Mouse (Mus musculus) gastrocnemius, postnatal 4 days (tissue): ENCODE results near the gene Ccdc40. TPM values are rescaled to one million over a fixed set of nuclear protein-coding genes. Genes with fewer than 3 reads are reported as not detected.
"Not testable (repeated sequence)": the region's sequence is repeated elsewhere in the genome, so short reads cannot be mapped to it uniquely, and the experiment has no call there.

Experiments used
- DNase-seq, 2 experiments: peaks; one replicate each; pipeline ENCODE4 v3.0.0; 2021 to 2022; ENCODE audit warnings: low spot score in 2 of 2, mixed read lengths in 2 of 2
- total RNA-seq, 2 experiments: library from RNA; stranded (reverse); gene quantifications; 2 replicates each; pipeline ENCODE4 v1.2.3; 2021

The Ccdc40 gene
- total RNA-seq, 2 experiments from 2014 or later = 0.12 to 0.16 TPM

GRCm38 (mm10) chr11:119273186-119273930 is 45.0 kb downstream of the Ccdc40 start:
- DNase-seq = no peak

DNA sequence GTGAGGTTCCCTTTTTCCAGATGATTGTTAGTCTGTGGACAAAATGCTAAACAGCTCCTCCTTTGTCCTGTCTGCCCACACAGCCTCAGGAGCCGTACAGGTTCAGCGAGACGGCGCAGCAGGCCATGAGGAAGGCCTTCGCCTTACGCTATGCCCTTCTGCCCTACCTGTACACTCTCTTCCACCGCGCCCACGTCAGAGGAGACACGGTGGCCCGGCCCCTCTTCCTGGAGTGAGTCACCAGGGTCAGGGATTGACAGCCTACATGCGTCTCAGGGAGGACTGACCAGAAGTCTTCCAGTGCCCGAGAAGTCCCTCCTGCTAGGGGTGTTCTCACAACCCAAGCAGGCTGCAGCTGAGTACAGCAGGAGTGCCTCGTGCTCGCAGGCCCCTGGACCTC is 52.7 kb downstream of the Ccdc40 start:
- DNase-seq = no peak

DNA sequence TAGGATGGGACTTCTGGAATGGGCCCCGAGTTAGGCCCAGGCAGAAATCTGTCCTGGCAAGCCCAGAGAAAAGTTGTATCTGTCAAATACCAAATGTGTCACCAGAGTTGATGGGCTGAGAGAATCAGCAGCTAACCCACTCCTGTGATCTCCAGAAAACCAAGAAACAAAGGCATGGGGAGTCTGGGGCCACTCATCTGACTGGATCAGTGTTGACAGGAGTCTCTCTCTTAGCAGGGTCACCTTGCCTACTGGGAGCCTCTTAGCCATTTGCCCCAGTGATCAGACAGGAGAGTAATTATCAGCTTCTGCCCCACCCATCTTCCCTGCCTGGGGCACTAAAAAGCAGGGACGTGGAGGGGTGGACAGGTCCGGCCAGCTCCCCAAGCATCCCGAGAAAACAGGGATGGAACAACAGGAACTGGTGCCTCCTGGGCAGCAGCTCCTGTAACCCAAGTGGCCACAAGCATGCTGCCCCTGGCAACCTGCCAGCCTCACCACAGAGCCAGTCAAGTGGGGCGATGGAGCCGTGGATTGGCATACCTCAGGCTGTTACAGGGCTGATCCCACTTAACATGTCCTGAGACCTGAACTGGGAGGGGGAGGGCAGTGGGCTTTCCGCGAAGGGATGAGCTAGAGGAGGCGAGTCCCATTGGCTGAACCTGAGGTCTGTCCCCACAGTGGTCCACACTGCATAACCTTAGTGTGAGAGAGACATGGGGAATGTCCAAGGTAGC is 57.6 kb downstream of the Ccdc40 start:
- no peak for DNase-seq

GRCm38 (mm10) chr11:119287207-119287992 is 59.0 kb downstream of the Ccdc40 start:
- DNase-seq = no peak

GRCm38 (mm10) chr11:119292861-119293260 is 64.5 kb downstream of the Ccdc40 start:
- not testable (repeated sequence) for DNase-seq

DNA sequence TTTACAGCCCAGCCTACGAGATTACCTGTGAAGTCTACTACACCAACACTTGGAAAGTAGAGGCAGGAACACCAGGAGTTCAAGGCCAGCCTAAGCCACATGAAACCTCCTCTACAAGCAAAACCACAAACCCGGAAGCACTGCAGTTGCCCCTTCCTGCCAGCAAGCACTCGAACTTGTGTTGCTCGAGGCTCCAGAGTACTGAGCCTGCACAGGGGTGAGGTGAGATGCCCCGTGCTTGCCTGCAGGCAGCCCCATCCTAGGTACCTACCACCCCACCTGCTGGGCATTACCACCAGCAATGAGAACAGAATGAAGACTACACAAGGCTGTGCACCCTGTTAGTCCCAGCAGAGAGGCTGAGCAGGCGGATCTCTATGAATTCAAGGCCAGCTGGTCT is 69.6 kb downstream of the Ccdc40 start:
- DNase-seq = no peak

GRCm38 (mm10) chr11:119298917-119299316 is 70.5 kb downstream of the Ccdc40 start:
- no peak for DNase-seq

DNA sequence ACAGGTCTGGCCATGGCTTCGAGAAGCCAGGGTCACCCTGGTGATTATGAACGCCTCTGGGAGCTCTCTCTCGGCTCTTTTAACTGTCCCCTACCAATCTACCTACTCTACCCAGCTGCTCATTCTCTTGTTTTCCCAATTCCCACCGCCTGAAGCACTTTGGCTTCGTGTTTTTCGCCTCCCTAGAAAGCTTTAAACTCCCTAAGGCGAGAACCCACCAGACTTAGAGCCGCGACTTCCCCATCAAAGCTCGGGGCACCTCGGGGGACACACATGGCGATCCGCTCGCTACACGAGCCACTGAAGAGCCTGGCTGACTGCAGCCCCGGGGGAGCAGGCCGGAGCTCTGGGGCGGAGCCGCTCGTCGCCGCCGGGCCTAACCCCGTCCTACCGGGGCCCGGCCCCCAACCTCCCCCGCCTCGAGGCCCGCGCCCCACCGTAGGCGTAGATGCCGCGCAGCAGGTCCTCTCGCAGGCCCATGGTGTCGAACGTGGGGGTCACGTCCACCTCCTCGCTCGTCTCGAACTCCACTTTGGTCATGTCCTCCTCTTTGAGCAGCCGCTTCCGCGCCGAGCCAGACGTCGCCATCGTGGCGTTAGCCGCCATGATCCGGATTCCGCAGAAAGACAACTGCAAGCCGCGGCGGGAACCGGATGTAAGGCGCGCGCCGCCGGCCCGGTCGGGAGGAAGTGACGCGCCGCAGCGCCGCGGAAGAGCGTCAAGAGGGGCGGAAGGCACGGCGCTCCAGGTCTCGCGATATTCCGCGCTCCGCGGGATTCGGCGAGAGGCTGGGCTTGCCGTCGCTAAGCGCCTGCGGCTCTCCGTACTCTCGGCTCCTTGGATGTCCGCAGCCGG is 71.2 kb downstream of the Ccdc40 start, which contains the start of gene Eif4a3:
TSS of gene Eif4a3 (minus strand) at position 699 of the 855 bp plus-strand sequence.
- peak; percentile 97 to 98 for DNase-seq

- DNase-seq = no peak
Measured at GRCm38 (mm10) chr11:119300246-119300935, 72.0 kb downstream of the Ccdc40 start.

GRCm38 (mm10) chr11:119300986-119301385 is 72.6 kb downstream of the Ccdc40 start:
- DNase-seq = no peak

DNA sequence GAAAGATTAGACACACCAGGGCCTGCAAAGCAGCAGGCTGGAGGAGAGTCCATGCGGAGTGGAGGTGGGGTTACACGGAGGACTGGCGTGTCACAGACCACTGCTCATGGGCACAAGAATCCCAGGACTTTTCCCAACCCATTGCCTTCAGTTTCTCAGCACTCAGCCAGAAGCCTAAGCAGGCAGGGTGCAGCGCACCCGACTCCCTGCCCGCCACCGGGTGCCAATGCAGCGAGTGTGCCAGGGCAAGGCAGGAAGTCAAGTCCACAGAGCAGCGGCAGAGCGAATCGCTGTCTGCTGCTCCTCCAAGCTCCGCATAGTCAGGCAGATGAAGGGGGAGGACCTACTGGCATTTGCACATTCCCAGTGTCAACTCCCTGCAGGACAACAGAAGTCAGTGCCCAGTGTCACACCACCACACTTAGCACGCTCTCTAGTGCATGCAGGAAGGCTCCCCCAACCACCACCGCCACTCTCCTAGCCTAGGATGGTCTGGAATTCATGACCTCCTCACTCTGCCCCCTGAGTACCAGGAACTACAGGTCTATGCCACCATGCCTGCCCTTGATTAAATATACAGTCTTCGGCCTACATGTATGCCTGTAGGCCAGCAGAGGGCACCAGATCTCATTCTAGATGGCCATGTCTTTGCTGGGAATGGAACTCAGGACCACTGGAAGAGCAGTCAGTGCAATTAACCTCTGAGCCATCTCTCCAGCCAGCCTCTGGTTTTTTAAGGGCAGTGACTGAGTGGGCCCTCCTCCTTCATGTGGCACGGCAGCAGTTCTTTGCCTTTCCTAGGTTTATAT is 76.7 kb downstream of the Ccdc40 start:
- peak in 1 of 2 experiments; percentile 40 for DNase-seq

DNA sequence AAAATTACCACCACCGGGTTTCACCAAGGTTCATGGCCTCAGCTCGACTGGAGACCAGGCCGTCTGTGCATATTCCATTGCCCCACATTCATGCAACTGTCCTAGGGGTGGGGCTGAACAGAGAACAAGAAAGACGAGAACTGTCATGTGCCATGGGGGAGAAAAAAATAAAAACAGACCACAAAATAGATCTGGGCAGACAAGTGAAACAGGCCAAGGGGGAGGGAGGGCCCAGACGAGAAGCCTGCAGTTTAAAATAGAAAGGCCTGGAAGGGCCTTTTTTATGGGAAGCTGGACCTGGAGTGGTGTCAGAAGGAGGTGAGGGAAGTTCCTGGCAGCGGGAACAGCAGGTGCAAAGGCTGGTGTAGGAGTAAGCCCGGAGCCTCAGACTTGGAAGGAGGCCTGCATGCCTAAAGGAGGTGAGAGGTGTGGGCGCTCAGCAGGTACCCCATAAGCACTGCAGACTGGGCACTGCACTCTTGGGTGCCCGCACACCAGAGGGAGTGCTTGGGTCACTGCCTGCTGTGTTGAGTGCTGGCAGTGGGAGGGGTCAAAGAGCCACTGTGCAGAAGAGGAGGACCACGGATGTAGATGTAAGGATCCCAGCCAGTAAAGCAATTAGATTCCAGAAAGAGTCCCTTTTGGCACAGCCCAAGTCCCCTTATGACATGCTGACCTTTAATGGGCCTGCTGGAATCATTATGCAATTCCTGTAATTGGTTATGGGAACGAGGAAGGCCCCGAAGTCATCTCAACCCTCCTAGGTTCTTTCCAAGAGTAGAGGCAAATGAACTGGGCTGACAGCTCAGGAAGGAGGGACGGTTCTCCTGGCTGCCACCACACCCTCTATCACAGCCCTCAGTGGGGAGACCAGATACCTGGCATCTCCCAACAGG is 78.6 kb downstream of the Ccdc40 start:
- no peak for DNase-seq

DNA sequence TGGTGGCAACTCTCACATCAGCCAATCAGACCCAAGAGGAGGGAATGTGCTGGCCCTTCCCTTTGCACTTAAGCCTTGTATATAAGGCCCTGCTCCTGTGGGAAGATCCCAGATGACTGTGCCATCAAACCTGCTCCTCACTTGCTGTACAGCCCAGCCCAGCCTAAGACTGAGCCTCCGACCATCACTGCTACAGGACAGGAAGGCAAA is 79.2 kb downstream of the Ccdc40 start, which contains the start of gene Card14:
TSS of gene Card14 (plus strand) at position 111 of the 210 bp plus-strand sequence.
- no peak for DNase-seq

GRCm38 (mm10) chr11:119307916-119308315 is 79.5 kb downstream of the Ccdc40 start:
- DNase-seq = no peak

DNA sequence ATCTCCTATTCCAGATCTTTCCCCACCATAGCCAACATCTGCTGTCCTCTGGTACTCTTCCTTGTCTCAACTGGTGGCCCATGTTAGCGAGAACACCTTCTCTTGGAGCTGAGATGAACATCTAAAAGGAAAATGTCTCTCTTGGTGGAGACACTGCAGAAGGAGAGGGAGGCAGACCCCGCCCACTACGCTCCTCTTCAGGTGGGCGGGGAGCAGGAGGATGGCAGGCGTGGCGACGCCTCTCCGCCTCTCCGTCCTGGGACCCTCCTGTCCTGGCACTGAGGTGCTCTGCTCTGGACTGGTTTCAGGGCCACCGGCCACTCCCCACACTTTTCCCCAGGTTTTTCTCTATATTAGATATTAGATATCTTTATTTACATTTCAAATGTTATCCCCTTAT is 82.2 kb downstream of the Ccdc40 start:
- no peak for DNase-seq

GRCm38 (mm10) chr11:119314252-119314936 is 86.0 kb downstream of the Ccdc40 start:
- DNase-seq = no peak
